Mouse (Mus musculus): ENCODE data around the gene Tubgcp6.
A peak's percentile ranks its signal among the peaks of the same experiment; 100 is the strongest.

Gene Tubgcp6

GRCm38 (mm10) chr15:89122649-89123366 is at the start of gene Tubgcp6:
Gene Tubgcp6, minus strand, starts transcription at chr15:89123112.
- DNase-seq (ENCODE audit: low spot score): peak; percentile 85

- no peak for DNase-seq (ENCODE audit: low spot score)
These were observed 49.5 kb upstream of the Tubgcp6 start for GRCm38 (mm10) chr15:89172276-89172935.

- no peak for DNase-seq (ENCODE audit: low spot score)
These were observed 48.7 kb upstream of the Tubgcp6 start for GRCm38 (mm10) chr15:89171526-89172051.

- no peak for DNase-seq (ENCODE audit: low spot score)
These were observed 47.2 kb upstream of the Tubgcp6 start for GRCm38 (mm10) chr15:89170102-89170501.

GRCm38 (mm10) chr15:89169431-89169830 is 46.5 kb upstream of the Tubgcp6 start:
- DNase-seq (ENCODE audit: low spot score): no peak

- no peak for DNase-seq (ENCODE audit: low spot score)
These were observed 46.0 kb upstream of the Tubgcp6 start for GRCm38 (mm10) chr15:89168922-89169321.

GRCm38 (mm10) chr15:89165478-89165877 is 42.6 kb upstream of the Tubgcp6 start:
- DNase-seq (ENCODE audit: low spot score): no peak

GRCm38 (mm10) chr15:89161397-89161796 is 38.5 kb upstream of the Tubgcp6 start:
- DNase-seq (ENCODE audit: low spot score): no peak

GRCm38 (mm10) chr15:89158516-89158915 is 35.6 kb upstream of the Tubgcp6 start:
- no peak for DNase-seq (ENCODE audit: low spot score)

GRCm38 (mm10) chr15:89157954-89158353 is 35.0 kb upstream of the Tubgcp6 start:
- DNase-seq (ENCODE audit: low spot score): no peak

GRCm38 (mm10) chr15:89152312-89152711 is 29.4 kb upstream of the Tubgcp6 start:
- DNase-seq (ENCODE audit: low spot score): no peak

GRCm38 (mm10) chr15:89150041-89150390 is 27.1 kb upstream of the Tubgcp6 start:
- DNase-seq (ENCODE audit: low spot score): no peak

- no peak for DNase-seq (ENCODE audit: low spot score)
These were observed 26.5 kb upstream of the Tubgcp6 start, which contains the start of gene Mapk11 for GRCm38 (mm10) chr15:89149271-89150040. Gene Mapk11, minus strand, starts transcription at chr15:89149628.

- DNase-seq (ENCODE audit: low spot score): no peak
These were observed 25.8 kb upstream of the Tubgcp6 start for GRCm38 (mm10) chr15:89148496-89149270.

GRCm38 (mm10) chr15:89147895-89148294 is 25.0 kb upstream of the Tubgcp6 start:
- no peak for DNase-seq (ENCODE audit: low spot score)

- DNase-seq (ENCODE audit: low spot score): no peak
These were observed 24.5 kb upstream of the Tubgcp6 start for GRCm38 (mm10) chr15:89147456-89147855.

- DNase-seq (ENCODE audit: low spot score): no peak
These were observed 24.1 kb upstream of the Tubgcp6 start for GRCm38 (mm10) chr15:89147024-89147423.

- no peak for DNase-seq (ENCODE audit: low spot score)
These were observed 23.6 kb upstream of the Tubgcp6 start for GRCm38 (mm10) chr15:89146537-89146936.

GRCm38 (mm10) chr15:89145813-89146350 is 23.0 kb upstream of the Tubgcp6 start:
- DNase-seq (ENCODE audit: low spot score): no peak

GRCm38 (mm10) chr15:89144965-89145364 is 22.1 kb upstream of the Tubgcp6 start:
- no peak for DNase-seq (ENCODE audit: low spot score)

GRCm38 (mm10) chr15:89143134-89143533 is 20.2 kb upstream of the Tubgcp6 start:
- no peak for DNase-seq (ENCODE audit: low spot score)

- no peak for DNase-seq (ENCODE audit: low spot score)
These were observed 19.0 kb upstream of the Tubgcp6 start for GRCm38 (mm10) chr15:89141905-89142304.
